Mouse (Mus musculus): ENCODE measurements around the gene Pthlh. TPM values are rescaled to one million over a fixed set of nuclear protein-coding genes. Genes with fewer than 3 reads are reported as not detected.
"Not testable (repeated sequence)": the region's sequence is repeated elsewhere in the genome, so short reads cannot be mapped to it uniquely, and the experiment has no call there.

Pthlh gene
- 1 to 10 TPM; 2.4 to 2.7 TPM for total RNA-seq (2021)

- DNase-seq (ENCODE audit: extremely low spot score in 1 of 2, low spot score in 1 of 2): peak in 1 of 2 experiments; percentile 18
Observed at GRCm38 (mm10) chr6:147263587-147264565, at the start of gene Pthlh. Gene Pthlh, minus strand, starts transcription at chr6:147264183.

GRCm38 (mm10) chr6:147313331-147313730 lies 49.3 kb upstream of the Pthlh start:
- no peak for DNase-seq (ENCODE audit: extremely low spot score in 1 of 2, low spot score in 1 of 2)

GRCm38 (mm10) chr6:147310435-147310978 lies 46.5 kb upstream of the Pthlh start:
- no peak for DNase-seq (ENCODE audit: extremely low spot score in 1 of 2, low spot score in 1 of 2)

GRCm38 (mm10) chr6:147310035-147310434 lies 46.1 kb upstream of the Pthlh start:
- DNase-seq (ENCODE audit: extremely low spot score in 1 of 2, low spot score in 1 of 2): no peak

GRCm38 (mm10) chr6:147304236-147304635 lies 40.3 kb upstream of the Pthlh start:
- not testable (repeated sequence) for DNase-seq (ENCODE audit: extremely low spot score in 1 of 2, low spot score in 1 of 2)

- DNase-seq (ENCODE audit: extremely low spot score in 1 of 2, low spot score in 1 of 2): no peak
Observed at GRCm38 (mm10) chr6:147299607-147300006, 35.6 kb upstream of the Pthlh start.

- no peak for DNase-seq (ENCODE audit: extremely low spot score in 1 of 2, low spot score in 1 of 2)
Observed at GRCm38 (mm10) chr6:147279309-147279708, 15.3 kb upstream of the Pthlh start.

GRCm38 (mm10) chr6:147268143-147268790 lies 4.3 kb upstream of the Pthlh start:
- DNase-seq (ENCODE audit: extremely low spot score in 1 of 2, low spot score in 1 of 2): no peak

GRCm38 (mm10) chr6:147266466-147266865 lies 2.5 kb upstream of the Pthlh start:
- DNase-seq (ENCODE audit: extremely low spot score in 1 of 2, low spot score in 1 of 2): no peak

GRCm38 (mm10) chr6:147263178-147263577 lies 805 bp downstream of the Pthlh start:
- no peak for DNase-seq (ENCODE audit: extremely low spot score in 1 of 2, low spot score in 1 of 2)

- DNase-seq (ENCODE audit: extremely low spot score in 1 of 2, low spot score in 1 of 2): no peak
Observed at GRCm38 (mm10) chr6:147261616-147262015, 2.4 kb downstream of the Pthlh start.

GRCm38 (mm10) chr6:147260766-147261165 lies 3.2 kb downstream of the Pthlh start:
- DNase-seq (ENCODE audit: extremely low spot score in 1 of 2, low spot score in 1 of 2): no peak

- DNase-seq (ENCODE audit: extremely low spot score in 1 of 2, low spot score in 1 of 2): no peak
Observed at GRCm38 (mm10) chr6:147247782-147248181, 16.2 kb downstream of the Pthlh start.

GRCm38 (mm10) chr6:147244294-147244693 lies 19.7 kb downstream of the Pthlh start:
- DNase-seq (ENCODE audit: extremely low spot score in 1 of 2, low spot score in 1 of 2): no peak

GRCm38 (mm10) chr6:147243655-147244054 lies 20.3 kb downstream of the Pthlh start:
- DNase-seq (ENCODE audit: extremely low spot score in 1 of 2, low spot score in 1 of 2): no peak

GRCm38 (mm10) chr6:147241541-147241940 lies 22.4 kb downstream of the Pthlh start:
- DNase-seq (ENCODE audit: extremely low spot score in 1 of 2, low spot score in 1 of 2): no peak

- DNase-seq (ENCODE audit: extremely low spot score in 1 of 2, low spot score in 1 of 2): peak; percentile 20 to 65
Observed at GRCm38 (mm10) chr6:147240203-147240804, 23.7 kb downstream of the Pthlh start.

GRCm38 (mm10) chr6:147226696-147227095 lies 37.3 kb downstream of the Pthlh start:
- DNase-seq (ENCODE audit: extremely low spot score in 1 of 2, low spot score in 1 of 2): no peak

- DNase-seq (ENCODE audit: extremely low spot score in 1 of 2, low spot score in 1 of 2): no peak
Observed at GRCm38 (mm10) chr6:147219099-147219498, 44.9 kb downstream of the Pthlh start.

GRCm38 (mm10) chr6:147216156-147216555 lies 47.8 kb downstream of the Pthlh start:
- no peak for DNase-seq (ENCODE audit: extremely low spot score in 1 of 2, low spot score in 1 of 2)
